Mouse (Mus musculus) urinary bladder, postnatal 14 days (tissue): ENCODE data around the gene Efna2.

Source experiments
- DNase-seq: peaks from one replicate; pipeline ENCODE4 v3.0.0; 2021; ENCODE audit warnings: low spot score

Efna2 gene

GRCm38 (mm10) chr10:80179068-80180051 is at the start of gene Efna2:
Gene Efna2, plus strand, starts transcription at chr10:80179482.
- DNase-seq: peak; percentile 51

DNA sequence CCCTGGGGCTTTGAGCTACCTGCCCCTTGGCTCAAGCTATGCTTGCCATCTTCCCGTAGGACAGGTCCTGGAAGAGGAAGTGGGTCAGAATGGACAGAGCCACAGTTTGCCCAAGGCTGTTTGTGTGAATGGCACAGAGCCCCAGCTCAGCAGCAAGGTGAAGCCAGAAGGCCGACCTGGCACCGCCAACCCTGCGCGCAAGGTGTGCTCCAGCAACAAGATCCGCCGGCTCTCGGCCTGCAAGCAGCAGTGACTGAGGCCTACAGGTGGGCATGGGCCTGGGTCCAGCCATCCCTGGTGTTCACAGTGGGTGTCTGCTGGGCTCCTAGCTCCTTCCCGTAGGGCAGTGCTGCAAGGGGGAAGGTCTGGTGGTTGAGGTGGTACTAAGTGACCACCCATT is 49.4 kb upstream of the Efna2 start:
- DNase-seq: peak; percentile 35

- peak; percentile 58 for DNase-seq
Measured at GRCm38 (mm10) chr10:80130403-80131031, 48.8 kb upstream of the Efna2 start.

- DNase-seq: no peak
Measured at GRCm38 (mm10) chr10:80131316-80131951, 47.8 kb upstream of the Efna2 start.

DNA sequence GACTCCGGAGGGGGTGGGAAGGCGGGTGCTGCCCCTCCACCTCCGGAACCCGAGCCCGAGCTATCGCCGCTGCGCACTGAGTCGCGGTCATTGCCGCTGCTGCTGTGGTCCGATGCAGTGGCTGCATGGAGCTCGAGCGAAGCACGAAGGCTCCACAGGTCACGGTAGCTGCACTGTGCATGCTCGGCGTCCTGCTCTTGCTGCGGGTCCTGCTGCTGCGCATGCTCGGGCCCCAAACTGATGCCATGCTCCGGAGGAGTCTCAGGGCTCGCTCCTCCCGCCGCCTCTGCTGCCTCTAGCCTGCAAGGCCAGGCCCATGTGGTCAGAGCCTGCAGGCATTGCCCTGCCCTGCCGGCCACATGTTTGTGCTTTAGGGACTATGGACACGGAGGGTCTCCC is 47.3 kb upstream of the Efna2 start:
- no peak for DNase-seq

- peak; percentile 11 for DNase-seq
Measured at GRCm38 (mm10) chr10:80133226-80133849, 45.9 kb upstream of the Efna2 start.

DNA sequence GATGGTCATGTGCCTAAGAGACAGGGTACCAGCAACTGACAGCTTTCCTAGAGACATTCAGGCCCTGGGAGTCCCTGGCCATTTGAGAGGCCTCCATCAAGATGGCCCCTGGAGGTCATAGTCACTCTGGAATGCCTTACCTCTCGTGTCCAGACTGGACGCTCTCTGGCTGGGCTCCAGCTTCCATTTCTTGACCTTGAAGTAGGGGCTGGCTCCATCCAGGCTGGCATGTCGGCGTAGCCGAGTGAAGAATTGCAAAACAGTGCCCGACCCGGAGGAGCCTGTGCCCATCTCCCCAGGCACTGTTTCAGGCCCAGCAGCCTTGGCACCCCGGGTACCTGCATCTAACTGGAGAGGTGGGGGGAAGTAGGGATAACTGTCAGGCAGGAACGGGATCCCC is 44.9 kb upstream of the Efna2 start:
- DNase-seq: no peak

- no peak for DNase-seq
Measured at GRCm38 (mm10) chr10:80135161-80135560, 44.1 kb upstream of the Efna2 start.

GRCm38 (mm10) chr10:80135641-80136040 is 43.6 kb upstream of the Efna2 start:
- no peak for DNase-seq

GRCm38 (mm10) chr10:80136179-80136951 is 42.9 kb upstream of the Efna2 start:
- DNase-seq: no peak

DNA sequence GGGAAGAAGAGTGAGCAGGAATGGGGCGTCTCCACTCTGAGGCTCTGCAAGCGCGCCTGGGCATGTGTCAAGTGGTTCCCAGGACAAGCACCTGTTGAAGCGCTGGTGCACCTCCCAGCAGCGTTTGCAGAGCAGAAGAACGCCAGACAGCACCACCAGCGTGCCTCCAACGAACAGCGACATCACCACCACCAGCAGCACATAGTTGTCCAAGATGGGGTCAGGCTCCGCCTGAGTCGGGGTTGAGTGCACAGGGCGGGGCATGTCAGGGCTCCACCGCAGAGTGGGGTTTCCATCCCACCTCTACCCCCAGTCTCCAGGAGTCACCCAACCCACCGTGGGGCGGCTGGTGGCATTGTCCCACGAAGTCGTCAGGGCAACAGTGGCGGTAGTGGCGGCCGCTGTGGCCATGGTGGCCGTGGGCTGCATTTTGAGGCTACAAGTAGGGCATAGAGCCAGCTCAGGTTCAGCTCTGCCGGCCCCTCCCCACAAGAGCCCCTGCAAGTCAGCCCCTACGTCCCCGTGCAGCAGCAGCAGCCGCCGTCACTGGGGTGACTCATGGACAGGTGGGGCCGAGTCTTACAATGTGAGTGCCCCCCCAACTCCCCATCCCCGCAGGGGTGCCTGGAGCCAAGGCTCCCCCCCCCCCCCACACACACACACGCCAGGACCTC is 42.2 kb upstream of the Efna2 start:
- peak; percentile 38 for DNase-seq

DNA sequence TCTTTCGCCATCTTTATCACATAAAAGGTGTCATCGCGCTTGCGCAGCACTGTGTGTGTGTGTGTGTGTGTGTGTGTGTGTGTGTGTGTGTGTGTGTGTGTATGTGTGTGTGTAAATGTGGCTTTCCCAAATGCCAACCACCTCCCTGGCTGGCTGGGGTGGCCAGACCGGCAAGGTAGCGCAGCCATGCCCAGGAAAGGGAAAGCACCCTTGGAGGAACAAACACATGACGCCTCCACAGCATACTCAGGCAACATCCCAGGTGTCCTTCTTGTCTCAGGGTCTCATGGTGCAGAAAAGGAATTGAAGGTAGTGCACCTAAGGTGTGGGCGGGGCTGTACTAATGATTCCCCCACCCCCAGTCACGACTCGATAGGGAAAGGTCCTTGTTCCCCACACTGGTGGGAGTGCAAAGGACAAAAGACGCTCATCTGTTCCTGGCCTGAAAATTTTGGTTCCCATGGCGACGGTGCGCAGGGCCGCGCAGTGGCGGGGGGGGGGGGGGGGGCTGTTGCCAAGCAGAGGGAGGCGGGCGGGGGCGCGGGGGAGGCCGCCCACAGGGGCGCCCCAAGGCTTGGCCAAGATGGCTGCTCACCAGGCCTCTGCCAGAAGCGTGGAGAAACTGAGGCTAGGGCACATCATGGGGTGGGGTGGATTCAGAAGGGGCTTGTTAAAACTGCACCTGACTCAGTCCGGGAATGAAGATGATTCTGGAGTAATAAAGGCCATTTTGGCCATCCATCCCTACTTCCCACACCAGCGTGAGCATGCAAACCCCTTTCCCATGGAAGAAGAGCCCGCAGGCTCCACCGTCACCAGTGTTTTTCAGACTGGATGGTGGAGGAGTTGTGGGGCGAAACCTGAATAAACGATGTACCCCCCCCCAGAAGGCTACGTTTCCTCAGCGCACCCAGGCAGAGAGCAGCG is 41.4 kb upstream of the Efna2 start:
- peak; percentile 48 for DNase-seq

DNA sequence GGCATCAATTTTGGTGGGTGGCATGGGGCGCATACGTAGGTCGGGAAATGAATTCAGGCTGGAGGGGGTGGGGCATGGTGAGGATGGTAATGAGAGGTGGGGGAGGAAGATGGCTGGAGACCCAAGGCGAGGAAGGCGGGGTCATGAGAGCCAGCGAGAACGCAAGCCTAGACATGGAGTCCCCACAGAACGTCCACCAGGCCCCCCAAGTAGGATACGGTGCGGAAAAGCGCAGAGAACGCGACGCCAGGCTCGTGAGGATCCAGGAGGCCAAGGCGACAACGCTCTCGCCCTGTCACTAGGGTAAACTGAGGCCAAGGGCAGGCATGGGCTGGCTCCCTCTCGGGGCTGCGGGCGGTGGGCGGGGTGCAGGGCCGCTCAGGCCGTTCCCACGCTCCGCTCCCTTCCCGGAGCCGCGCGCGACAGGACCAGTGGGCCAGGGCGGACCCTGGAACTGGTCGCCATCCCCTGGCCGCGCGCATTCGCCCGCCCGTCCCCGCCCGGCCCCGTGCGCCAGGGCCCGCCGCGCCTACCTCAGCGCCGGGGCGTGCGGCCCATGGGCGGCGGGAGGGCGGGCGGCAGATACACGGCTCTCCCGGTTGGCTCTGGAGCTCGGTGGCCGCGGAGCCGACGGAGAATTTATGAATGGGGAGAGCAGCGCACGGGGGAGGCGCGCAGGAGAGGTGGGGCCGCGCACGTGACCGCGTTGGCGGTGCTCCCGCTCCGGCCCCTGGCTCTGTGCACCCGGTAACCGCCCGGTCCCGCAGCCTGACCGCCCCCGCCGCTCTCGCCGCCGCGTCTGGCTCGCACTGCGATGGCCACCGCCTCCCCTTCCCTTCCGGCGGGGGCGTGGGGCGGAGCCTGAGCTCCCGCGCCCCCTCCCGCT is 40.5 kb upstream of the Efna2 start, which contains the start of gene Atp5d:
Gene Atp5d, plus strand, starts transcription at position 80 of the 886 bp plus-strand sequence.
- DNase-seq: peak; percentile 58

GRCm38 (mm10) chr10:80139439-80139775 is 39.9 kb upstream of the Efna2 start:
- DNase-seq: peak; percentile 16

DNA sequence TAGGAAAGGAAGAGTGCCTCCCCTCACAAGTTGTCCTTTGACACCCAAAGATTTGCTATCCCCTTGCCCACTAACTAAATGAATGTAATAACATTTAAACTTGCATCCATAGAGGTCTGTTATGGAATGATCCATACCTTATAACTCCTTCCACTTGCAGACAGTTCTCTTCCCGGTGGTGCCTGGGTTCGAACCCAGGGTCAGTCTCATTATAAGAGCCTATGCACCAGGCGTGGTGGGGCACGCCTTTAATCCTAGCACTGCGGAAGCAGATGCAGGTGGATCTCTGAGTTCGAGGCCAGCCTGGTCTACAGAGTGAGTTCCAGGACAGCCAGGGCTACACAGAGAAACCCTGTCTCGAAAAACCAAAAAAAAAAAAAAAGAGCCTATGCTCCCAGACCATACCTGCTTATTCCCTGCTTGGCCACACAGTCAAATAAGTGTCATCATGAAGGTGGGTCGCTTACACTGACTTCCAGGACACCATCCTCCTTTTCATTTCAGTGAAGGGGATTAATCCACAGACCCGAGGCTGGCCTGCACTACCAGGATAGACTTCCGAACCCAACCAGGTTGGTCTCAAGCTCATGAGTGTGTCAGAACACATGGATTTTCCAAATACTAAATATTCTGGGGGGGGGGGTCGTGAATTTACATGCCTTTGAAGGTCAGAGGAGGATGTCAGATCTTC is 39.2 kb upstream of the Efna2 start:
- DNase-seq: no peak

GRCm38 (mm10) chr10:80140666-80141035 is 38.6 kb upstream of the Efna2 start, which contains the start of gene Cbarp:
Gene Cbarp, minus strand, starts transcription at chr10:80140835.
- DNase-seq: no peak

GRCm38 (mm10) chr10:80141243-80141642 is 38.0 kb upstream of the Efna2 start:
- DNase-seq: peak; percentile 96
